Mouse (Mus musculus) embryonic facial prominence, embryonic 11.5 days (tissue): Measurements from ENCODE around the gene Ciao2a. TPM values are rescaled to one million over a fixed set of nuclear protein-coding genes. Genes with fewer than 3 reads are reported as not detected.

Experiments used
- ATAC-seq: fragments of 200-750 bp; cut with Nextera tagmentation; replicated peaks from 2 replicates; pipeline ENCODE4 v1.8.0; 2017; ENCODE audit warnings: low read depth; ENCODE audit not compliant: insufficient number of reproducible peaks, low FRiP score, low TSS enrichment
- DNase-seq: peaks from one replicate; pipeline ENCODE4 v3.0.0-alpha.2; 2015; ENCODE audit warnings: low spot score
- H3K27ac ChIP-seq: fragments of 300-500 bp; sonication (generic); replicated peaks from 2 replicates; pipeline ENCODE4 v1.5.1; 2014; ENCODE audit warnings: mild to moderate bottlenecking, low read depth, low read length, control low read depth
- H3K27me3 ChIP-seq: fragments of 300-500 bp; sonication (generic); 2 replicates; pipeline ENCODE4 v1.6.1; 2014; ENCODE audit warnings: mild to moderate bottlenecking, low read length, moderate library complexity, mixed read lengths; ENCODE audit not compliant: control insufficient read depth, insufficient read depth
- H3K36me3 ChIP-seq: fragments of 300-500 bp; sonication (generic); replicated peaks from 2 replicates; pipeline ENCODE4 v1.6.1; 2014; ENCODE audit warnings: low read depth, mild to moderate bottlenecking, low read length, moderate library complexity, mixed read lengths; ENCODE audit not compliant: control insufficient read depth, insufficient read depth
- H3K4me1 ChIP-seq: fragments of 300-500 bp; sonication (generic); 2 replicates; pipeline ENCODE4 v1.6.1; 2014; ENCODE audit warnings: low read length, mixed read lengths; ENCODE audit not compliant: control insufficient read depth, insufficient read depth
- H3K4me2 ChIP-seq: fragments of 300-500 bp; sonication (generic); 2 replicates; pipeline ENCODE4 v1.6.1; 2014; ENCODE audit warnings: low read depth, mild to moderate bottlenecking, control low read depth, low read length, moderate library complexity
- H3K4me3 ChIP-seq: fragments of 300-500 bp; sonication (generic); 2 replicates; pipeline ENCODE4 v1.5.1; 2014; ENCODE audit warnings: low read depth, low read length, control low read depth
- H3K9ac ChIP-seq: fragments of 300-500 bp; sonication (generic); replicated peaks from 2 replicates; pipeline ENCODE4 v1.6.1; 2014; ENCODE audit warnings: mild to moderate bottlenecking, control low read depth, low read length
- H3K9me3 ChIP-seq: fragments of 300-500 bp; sonication (generic); replicated peaks from 2 replicates; pipeline ENCODE4 v1.6.1; 2016; ENCODE audit warnings: mild to moderate bottlenecking, low read length, inconsistent platforms, mixed read lengths; ENCODE audit not compliant: control insufficient read depth
- WGBS: fragments of 180-500 bp; shearing (Covaris S2); extraction: QIAGEN DNeasy Blood & Tissue Kit; methylation state at CpG from one replicate; pipeline ENCODE4 v1.1.7; 2014; 5-methylcytosine and 5-hydroxymethylcytosine counted together
- polyA plus RNA-seq: library from polyadenylated mRNA; unstranded; fragments of >200 nt; fragmentation: Nextera tagmentation; extraction: Ambion mirVana; gene quantifications from 2 replicates; pipeline ENCODE4 v1.2.1, GENCODE M21; 2014

Gene Ciao2a
- polyA plus RNA-seq, 1 experiment from 2014 or later = 206 TPM

DNA sequence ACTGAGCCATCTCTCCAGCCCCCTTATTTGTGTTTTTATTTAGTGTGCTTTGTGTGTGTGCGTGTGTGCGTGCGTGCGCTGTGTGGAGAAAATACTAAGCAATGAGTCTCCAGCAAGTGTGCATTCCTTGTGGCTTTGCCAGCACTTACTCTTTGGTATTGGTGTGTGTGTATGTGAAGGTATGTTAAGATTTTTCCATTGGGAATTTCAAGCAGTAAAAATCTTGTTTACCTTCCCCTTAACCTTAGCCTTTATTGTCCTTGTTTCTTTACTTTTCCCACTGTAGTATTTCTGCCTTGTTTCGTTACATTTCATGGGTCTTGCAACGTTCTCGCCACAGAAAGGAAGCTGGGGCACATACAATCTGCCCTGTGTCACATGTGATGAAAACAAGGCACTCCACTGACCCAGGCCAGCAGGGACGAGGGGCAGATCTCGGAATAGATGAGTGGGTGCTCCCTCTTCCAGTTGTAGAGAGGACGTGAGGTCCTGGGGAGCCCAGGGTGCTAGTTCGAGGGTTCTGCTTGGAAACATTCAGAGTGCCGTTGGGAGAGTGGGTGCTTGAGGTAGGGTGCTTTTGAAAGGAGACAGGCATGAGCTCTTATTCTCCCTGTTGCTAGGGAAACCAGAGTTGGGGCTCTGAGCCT lies 45.0 kb downstream of the Ciao2a start:
- no peak overlapping the region for H3K27ac ChIP-seq
- H3K9ac ChIP-seq = no peak overlapping the region
- DNase-seq (no peak), ATAC-seq (no peak)
- H3K36me3 ChIP-seq = no peaks in the 10 kb centered on the region
- H3K4me1 ChIP-seq = no peaks in the 10 kb centered on the region
- 63% methylated on average over 12 of the region's 12 CpGs for WGBS
- H3K4me2 ChIP-seq = no peak overlapping the region
- no peak overlapping the region for H3K4me3 ChIP-seq
- no peaks in the 10 kb centered on the region for H3K27me3 ChIP-seq
- H3K9me3 ChIP-seq = no peaks in the 10 kb centered on the region

DNA sequence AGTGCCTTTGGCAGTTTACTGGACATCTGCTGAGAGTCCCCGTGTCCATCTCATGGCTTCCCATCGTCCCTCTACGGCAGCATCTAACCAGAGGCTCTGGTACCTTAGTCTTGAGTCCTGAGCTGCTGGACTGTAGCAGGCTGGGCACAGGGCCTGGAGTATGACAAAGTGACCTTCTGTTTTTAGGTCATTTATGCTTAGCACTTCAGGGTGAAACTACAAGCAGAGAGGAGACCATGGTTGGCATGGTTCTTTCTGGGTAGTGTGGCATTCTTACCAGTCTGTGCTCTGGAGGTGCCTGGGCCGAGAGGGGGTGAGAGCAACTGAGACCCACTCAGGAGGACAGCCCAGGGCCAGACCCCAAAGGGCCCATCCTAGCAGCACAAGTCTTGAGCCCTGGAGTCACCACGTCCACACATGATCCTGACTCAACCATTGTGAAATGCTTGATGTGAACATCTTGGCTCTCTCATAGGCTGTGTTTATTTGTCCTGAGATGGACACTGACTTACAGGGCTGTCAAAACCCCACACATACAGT lies 47.0 kb downstream of the Ciao2a start:
- no peak overlapping the region for H3K9ac ChIP-seq
- H3K4me2 ChIP-seq = no peak overlapping the region
- no peaks in the 10 kb centered on the region for H3K4me1 ChIP-seq
- no peaks in the 10 kb centered on the region for H3K36me3 ChIP-seq
- no peak overlapping the region for H3K4me3 ChIP-seq
- H3K27ac ChIP-seq = no peak overlapping the region
- no peaks in the 10 kb centered on the region for H3K9me3 ChIP-seq
- no peaks in the 10 kb centered on the region for H3K27me3 ChIP-seq
- DNase-seq = no peak
- 92% methylated on average over 5 of the region's 5 CpGs for WGBS
- ATAC-seq = no peak

DNA sequence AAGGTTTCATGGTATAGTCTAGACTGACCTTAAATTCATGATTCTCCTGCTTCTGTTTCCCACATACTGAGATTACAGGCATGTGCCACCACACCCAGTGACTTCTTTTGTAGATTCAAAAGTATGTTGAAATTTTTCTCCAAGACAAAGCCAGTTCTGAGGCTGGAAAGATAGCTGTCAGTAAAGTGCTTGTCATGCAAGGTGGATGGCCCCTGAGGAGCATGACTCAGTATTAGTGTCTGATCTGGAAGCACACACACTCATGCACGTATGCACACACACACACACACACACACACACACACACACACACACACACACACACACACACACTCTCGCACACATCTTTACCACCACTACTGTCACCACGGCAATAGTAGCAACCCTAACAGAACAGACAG lies 48.6 kb downstream of the Ciao2a start:
- DNase-seq (no peak), ATAC-seq (no peak)
- Histone ChIP-seq H3K27me3 (no peaks in the 10 kb centered on the region), H3K36me3 (no peaks in the 10 kb centered on the region), H3K4me3 (no peak overlapping the region), H3K4me2 (no peak overlapping the region), H3K27ac (no peak overlapping the region), H3K9me3 (no peaks in the 10 kb centered on the region), H3K4me1 (no peaks in the 10 kb centered on the region), H3K9ac (no peak overlapping the region)
- 85% methylated on average over 3 of the region's 3 CpGs for whole genome bisulfite sequencing

DNA sequence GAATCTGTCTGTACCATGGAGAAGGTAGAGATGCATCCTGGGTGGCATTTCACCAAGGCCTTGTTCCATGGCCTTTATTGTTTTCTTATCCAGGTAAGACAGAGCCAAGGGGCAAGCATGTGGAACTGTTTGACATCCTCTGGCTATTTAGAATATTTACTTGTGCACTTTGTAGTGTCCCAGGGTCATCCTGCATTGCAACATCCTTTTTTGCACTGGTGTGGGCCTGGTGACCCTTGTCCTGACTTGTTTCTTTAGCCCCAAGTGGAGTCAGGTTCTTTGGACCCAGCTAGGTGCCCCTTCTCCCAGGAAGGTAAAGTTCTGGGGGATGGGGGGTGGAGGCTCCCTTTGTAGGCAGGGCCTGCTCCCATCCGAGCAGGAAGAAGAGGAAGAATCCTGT lies 51.6 kb downstream of the Ciao2a start:
- ATAC-seq = no peak
- no peak for DNase-seq
- 29% methylated on average over 1 of the region's 1 CpGs for WGBS
- H3K4me1 ChIP-seq = no peaks in the 10 kb centered on the region; the same call in 1 of the 2 replicates
- H3K9ac ChIP-seq = no peak overlapping the region
- H3K36me3 ChIP-seq = no peaks in the 10 kb centered on the region
- H3K27me3 ChIP-seq = no peaks in the 10 kb centered on the region
- H3K4me3 ChIP-seq = no peak overlapping the region
- H3K4me2 ChIP-seq = no peak overlapping the region
- H3K27ac ChIP-seq = no peak overlapping the region
- H3K9me3 ChIP-seq = no peaks in the 10 kb centered on the region

DNA sequence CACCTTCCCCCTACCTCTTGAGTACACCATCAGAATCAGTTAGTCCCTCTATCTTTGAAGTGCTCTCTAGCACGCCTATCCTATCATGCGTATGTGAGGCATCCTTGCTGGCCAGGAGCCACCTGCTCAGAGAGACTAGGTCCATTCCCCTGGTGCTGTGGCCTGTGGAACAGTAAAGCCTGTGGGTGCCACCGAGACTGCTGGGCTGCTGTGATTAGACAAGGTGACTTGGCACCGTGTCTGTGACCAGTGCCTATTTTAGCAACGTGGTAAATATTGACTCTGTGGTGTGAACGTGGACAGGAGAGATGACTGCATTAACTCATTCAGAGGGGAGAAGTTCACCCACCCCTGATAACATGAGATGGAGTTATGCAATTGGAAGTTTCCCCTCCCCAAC lies 53.4 kb downstream of the Ciao2a start:
- Histone ChIP-seq H3K9me3 (no peaks in the 10 kb centered on the region), H3K9ac (no peak overlapping the region), H3K4me3 (no peak overlapping the region), H3K27ac (no peak overlapping the region), H3K4me2 (no peak overlapping the region), H3K4me1 (no peaks in the 10 kb centered on the region; the same call in 1 of the 2 replicates), H3K36me3 (no peaks in the 10 kb centered on the region), H3K27me3 (no peaks in the 10 kb centered on the region)
- ATAC-seq (no peak), DNase-seq (no peak)
- WGBS = 88% methylated on average over 6 of the region's 6 CpGs

DNA sequence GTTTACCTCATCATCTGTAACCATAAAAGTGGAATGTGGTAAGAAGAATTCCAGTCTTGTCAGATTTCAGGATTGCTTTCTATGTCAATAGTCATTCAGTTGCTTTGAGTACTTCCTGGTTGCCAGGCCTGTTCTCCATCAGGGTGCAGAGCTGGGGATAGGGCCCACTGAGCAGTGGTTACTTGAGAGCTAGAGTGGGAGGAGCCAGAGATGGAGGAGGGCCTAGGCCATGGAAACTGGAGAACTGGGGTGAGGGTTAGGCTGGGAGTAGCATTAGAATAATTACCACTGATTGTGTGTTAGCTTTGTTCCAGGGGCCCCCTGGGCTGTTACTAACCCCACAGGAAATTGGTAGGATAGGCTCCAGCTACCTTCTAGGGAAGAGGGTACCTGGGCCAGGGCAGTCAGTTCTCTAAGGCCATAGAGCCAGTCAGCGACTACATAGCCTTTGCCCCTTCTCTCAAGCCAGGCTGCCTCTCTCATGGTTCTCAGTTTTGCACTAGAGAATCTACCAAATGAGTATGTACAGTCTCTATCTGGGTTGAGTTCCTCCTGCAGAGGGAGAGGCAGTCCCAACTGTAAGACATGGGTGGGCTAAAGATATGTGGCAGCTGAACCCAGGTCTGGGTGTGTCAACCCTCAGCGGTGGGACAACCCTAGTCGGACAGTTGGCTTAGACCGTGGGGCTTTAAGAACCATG lies 54.9 kb downstream of the Ciao2a start:
- DNase-seq (peak; percentile 61), ATAC-seq (no peak; the same call in 1 of the 2 replicates)
- Histone ChIP-seq H3K9ac (no peak overlapping the region), H3K27me3 (no peaks in the 10 kb centered on the region), H3K27ac (peak overlapping the region; percentile 54), H3K4me3 (no peak overlapping the region), H3K4me1 (no peaks in the 10 kb centered on the region; the same call in 1 of the 2 replicates), H3K36me3 (no peaks in the 10 kb centered on the region), H3K4me2 (no peak overlapping the region), H3K9me3 (no peaks in the 10 kb centered on the region)
- WGBS = 89% methylated on average over 4 of the region's 4 CpGs

DNA sequence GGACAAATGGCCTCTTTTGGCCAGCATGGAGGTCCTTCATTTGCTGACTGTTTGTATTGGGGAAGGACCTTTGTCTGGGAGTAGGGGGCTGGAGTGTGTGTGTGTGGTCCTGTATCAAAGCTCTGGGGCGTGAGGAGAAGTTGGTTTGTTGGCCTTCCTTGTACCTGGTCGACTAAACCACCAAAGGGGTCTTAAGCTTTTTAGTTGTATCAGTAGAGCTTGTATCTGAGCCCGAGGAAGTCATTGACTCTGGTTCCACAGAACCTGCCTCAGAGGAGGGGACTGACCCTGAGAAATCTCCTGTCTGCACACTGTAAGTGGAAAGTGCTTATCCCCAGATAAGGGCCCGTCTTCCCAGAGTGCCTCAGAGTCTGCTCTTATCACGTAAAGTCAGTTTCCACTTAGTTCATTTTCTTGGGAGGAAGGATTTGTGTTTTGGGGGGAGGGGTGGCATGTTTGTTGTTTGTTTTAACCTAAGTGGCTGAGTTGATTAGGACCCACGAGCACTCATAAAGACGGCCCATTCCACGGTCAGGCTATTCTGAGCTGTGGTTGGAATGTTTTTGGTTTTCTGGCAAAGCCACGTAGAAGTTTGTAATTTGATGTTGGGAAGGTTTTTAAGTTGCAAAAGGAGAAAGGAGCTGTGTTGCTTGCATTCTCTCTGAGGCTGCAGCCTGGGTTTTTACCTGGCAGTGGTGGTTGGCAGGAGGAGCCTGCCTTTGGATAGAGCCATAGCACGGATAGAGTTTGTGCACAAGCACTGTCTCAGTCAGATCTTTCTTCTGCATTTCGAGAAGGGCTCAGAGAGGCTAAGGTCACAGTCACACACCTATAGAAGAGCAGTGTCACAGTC lies 55.6 kb downstream of the Ciao2a start:
- Histone ChIP-seq H3K4me1 (no peaks in the 10 kb centered on the region; the same call in 1 of the 2 replicates), H3K36me3 (no peaks in the 10 kb centered on the region), H3K27ac (peak overlapping the region; percentile 54; the same call in 1 of the 2 replicates), H3K9ac (no peak overlapping the region), H3K4me3 (no peak overlapping the region), H3K9me3 (no peaks in the 10 kb centered on the region), H3K4me2 (no peak overlapping the region), H3K27me3 (no peaks in the 10 kb centered on the region)
- ATAC-seq = no peak
- DNase-seq = no peak
- WGBS = 66% methylated on average over 11 of the region's 11 CpGs
